Mouse (Mus musculus) kidney, embryonic 15.5 days (tissue): ENCODE measurements at regions not wholly inside any gene's neighbourhood (a gene's known extent, or its start where the extent isn't known, plus 50 kb on each side); places are given as distances from the start of the nearest gene placed in this dataset.

Experiments
- ATAC-seq: fragments of 200-750 bp; cut with Nextera tagmentation; replicated peaks from 2 replicates; pipeline ENCODE4 v1.8.0; 2017; ENCODE audit warnings: moderate TSS enrichment; ENCODE audit not compliant: low FRiP score
- H3K27ac ChIP-seq: fragments of 300-500 bp; sonication (generic); 2 replicates; pipeline ENCODE4 v1.5.1; 2015; ENCODE audit warnings: mild to moderate bottlenecking, inconsistent platforms
- H3K27me3 ChIP-seq: fragments of 300-500 bp; sonication (generic); 2 replicates; pipeline ENCODE4 v1.6.1; 2015; ENCODE audit warnings: inconsistent platforms
- H3K36me3 ChIP-seq: fragments of 300-500 bp; sonication (generic); 2 replicates; pipeline ENCODE4 v1.6.1; 2015; ENCODE audit warnings: inconsistent platforms
- H3K4me1 ChIP-seq: fragments of 300-500 bp; sonication (generic); 2 replicates; pipeline ENCODE4 v1.6.1; 2015; ENCODE audit warnings: inconsistent platforms
- H3K4me2 ChIP-seq: fragments of 300-500 bp; sonication (generic); 2 replicates; pipeline ENCODE4 v1.6.1; 2015; ENCODE audit warnings: moderate library complexity, mild to moderate bottlenecking, inconsistent platforms
- H3K4me3 ChIP-seq: fragments of 300-500 bp; sonication (generic); replicated peaks from 2 replicates; pipeline ENCODE4 v1.5.1; 2015; ENCODE audit warnings: mild to moderate bottlenecking, inconsistent platforms
- H3K9ac ChIP-seq: fragments of 300-500 bp; sonication (generic); 2 replicates; pipeline ENCODE4 v1.6.1; 2015; ENCODE audit warnings: mild to moderate bottlenecking, inconsistent platforms
- H3K9me3 ChIP-seq: fragments of 300-500 bp; sonication (generic); replicated peaks from 2 replicates; pipeline ENCODE4 v1.6.1; 2016; ENCODE audit warnings: inconsistent platforms
- WGBS: fragments of 180-500 bp; shearing (Covaris S2); methylation state at CpG from one replicate; pipeline ENCODE4 v1.1.7; 2015; ENCODE audit warnings: mixed read lengths; 5-methylcytosine and 5-hydroxymethylcytosine counted together

DNA sequence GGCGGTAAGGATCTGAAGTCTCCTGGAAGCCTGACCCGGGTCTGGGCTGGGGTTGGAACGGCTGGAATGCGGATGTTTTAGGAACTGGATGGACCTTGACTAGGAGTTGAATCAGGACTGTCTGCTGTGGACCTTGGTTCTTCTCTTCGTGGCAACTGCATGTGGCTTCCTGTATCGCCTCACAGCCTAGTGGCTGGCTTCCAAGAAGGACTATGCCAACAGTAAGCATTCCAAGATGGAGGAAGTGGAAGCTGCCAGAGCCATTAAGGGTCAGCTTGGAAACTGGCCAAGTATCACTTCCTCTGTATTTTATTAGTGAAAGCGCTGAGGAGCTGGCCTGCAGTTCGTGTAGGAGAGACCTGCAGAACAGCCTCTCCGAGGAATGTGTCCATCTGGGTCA, 98.4 kb upstream of the Galnt15 start:
- H3K36me3 ChIP-seq, result no peaks in the 10 kb centered on the region
- no peak overlapping the region for H3K4me3 ChIP-seq
- peak overlapping the region; percentile 71 for H3K27ac ChIP-seq
- H3K27me3 ChIP-seq, result no peaks in the 10 kb centered on the region
- peaks cover 33% of the 10 kb centered on the region for H3K4me1 ChIP-seq
- H3K4me2 ChIP-seq, result no peak overlapping the region
- H3K9me3 ChIP-seq, result no peaks in the 10 kb centered on the region
- no peak overlapping the region for H3K9ac ChIP-seq
- 52% methylated on average over 9 of the region's 9 CpGs for WGBS
- 0 out of 2 replicates have a peak, but pooled peaks have one; percentile 37 for ATAC-seq

DNA sequence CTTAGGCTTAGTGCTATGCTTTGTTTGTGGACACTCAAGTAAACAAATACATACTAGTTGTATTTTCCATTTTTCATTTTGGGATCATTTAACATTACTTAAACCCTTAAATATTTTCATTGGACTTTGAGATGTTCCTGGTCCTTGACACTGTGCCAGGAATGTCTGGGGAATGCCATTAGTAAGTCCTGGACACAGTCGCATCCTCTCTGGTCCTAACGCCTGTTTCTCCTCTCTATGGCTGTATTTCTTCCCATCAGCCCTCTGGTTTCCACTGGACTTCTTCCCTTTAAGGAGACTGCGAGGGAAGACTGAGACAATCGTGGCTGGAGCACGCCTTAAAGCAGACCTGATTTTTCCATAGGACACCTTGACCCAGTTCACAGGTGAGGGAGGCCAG, 96.8 kb upstream of the Galnt15 start:
- Histone ChIP-seq H3K4me1 (peaks cover 33% of the 10 kb centered on the region), H3K4me3 (no peak overlapping the region), H3K9me3 (no peaks in the 10 kb centered on the region), H3K27me3 (no peaks in the 10 kb centered on the region), H3K27ac (no peak overlapping the region), H3K9ac (no peak overlapping the region), H3K4me2 (no peak overlapping the region), H3K36me3 (no peaks in the 10 kb centered on the region)
- ATAC-seq, result no peak
- 80% methylated on average over 5 of the region's 5 CpGs for WGBS

DNA sequence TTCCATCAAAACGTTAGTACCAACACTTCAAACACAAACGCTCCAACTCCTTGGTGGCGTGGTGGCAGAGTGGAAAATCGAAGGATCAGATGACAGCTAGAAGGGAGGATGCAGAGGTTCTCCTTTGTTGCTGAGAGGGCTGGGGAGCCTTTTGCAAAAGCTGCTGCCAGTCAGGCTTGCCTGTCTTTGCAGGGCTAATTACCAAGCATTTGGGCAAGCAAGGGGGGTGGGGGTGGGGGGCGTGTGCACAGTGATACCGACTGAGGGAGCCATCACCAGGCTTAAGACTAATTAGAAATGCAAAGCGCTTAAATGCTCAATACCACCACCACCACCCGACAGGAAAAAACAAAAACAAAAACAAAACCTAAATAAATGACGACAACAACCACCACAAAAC, 95.3 kb upstream of the Galnt15 start:
- Histone ChIP-seq H3K4me2 (peak overlapping the region; percentile 71), H3K4me3 (peak overlapping the region; percentile 45), H3K27ac (peak overlapping the region; percentile 62; the same call in 1 of the 2 replicates), H3K9ac (0 out of 2 replicates have a peak overlapping the region, but pooled peaks have one; percentile 23), H3K4me1 (peaks cover 33% of the 10 kb centered on the region), H3K27me3 (no peaks in the 10 kb centered on the region), H3K36me3 (no peaks in the 10 kb centered on the region), H3K9me3 (no peaks in the 10 kb centered on the region)
- WGBS, result 4% methylated on average over 9 of the region's 9 CpGs
- ATAC-seq, result no peak

DNA sequence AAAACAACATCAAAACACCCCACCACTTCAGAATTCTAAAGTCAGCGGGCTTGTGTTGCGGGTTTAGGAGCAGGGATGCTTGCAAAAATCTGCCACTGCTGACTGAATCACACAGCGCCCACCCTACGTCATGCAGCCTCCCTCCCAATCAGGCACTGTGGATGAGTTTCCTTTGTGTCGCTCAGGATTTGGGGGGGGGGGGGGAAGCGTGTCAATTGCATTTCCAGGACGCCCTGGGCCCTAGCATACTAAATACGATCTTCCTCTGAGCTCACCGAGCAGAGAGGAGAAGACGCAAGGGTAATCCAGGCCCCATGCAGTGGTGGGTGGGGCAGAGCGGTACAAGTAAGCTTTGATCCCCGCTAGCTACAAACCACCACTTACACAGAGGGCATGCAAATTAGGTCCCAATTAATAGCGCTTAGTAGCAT, 94.9 kb upstream of the Galnt15 start:
- peak overlapping the region; percentile 71 for H3K4me2 ChIP-seq
- no peaks in the 10 kb centered on the region for H3K9me3 ChIP-seq
- H3K9ac ChIP-seq, result peak overlapping the region; percentile 26; the same call in 1 of the 2 replicates
- no peaks in the 10 kb centered on the region for H3K36me3 ChIP-seq
- H3K27ac ChIP-seq, result peak overlapping the region; percentile 62; the same call in 1 of the 2 replicates
- 2% methylated on average over 13 of the region's 13 CpGs for WGBS
- peaks cover 33% of the 10 kb centered on the region for H3K4me1 ChIP-seq
- peak overlapping the region; percentile 45 for H3K4me3 ChIP-seq
- peak; percentile 83 for ATAC-seq
- H3K27me3 ChIP-seq, result no peaks in the 10 kb centered on the region

DNA sequence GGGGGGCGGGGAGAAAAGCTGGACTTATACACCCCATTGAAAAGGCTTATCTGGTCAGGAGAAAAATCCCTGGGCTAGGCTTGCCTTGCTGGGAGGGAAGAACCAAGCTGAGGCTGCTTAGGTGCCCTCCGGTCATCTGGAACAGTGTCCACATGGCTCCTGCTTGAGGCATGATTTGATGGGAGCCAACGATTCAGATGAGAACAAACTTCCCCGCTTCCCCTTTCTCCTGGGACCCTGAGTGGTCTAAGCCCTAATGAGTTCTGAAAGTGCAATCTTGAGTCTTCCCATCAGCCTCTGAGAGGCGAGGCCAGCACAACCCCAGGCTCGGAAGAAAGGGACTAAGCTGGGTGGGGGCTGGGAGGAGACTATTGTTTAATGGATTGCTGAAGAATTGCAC, 94.5 kb upstream of the Galnt15 start:
- no peaks in the 10 kb centered on the region for H3K36me3 ChIP-seq
- H3K27me3 ChIP-seq, result no peaks in the 10 kb centered on the region
- peak overlapping the region; percentile 45 for H3K4me3 ChIP-seq
- H3K9me3 ChIP-seq, result no peaks in the 10 kb centered on the region
- 0 out of 2 replicates have a peak overlapping the region, but pooled peaks have one; percentile 44 for H3K9ac ChIP-seq
- ATAC-seq, result peak; percentile 52
- peak overlapping the region; percentile 62 for H3K27ac ChIP-seq
- peak overlapping the region; percentile 71 for H3K4me2 ChIP-seq
- WGBS, result 0% methylated on average over 5 of the region's 6 CpGs
- peaks cover 31% of the 10 kb centered on the region for H3K4me1 ChIP-seq

DNA sequence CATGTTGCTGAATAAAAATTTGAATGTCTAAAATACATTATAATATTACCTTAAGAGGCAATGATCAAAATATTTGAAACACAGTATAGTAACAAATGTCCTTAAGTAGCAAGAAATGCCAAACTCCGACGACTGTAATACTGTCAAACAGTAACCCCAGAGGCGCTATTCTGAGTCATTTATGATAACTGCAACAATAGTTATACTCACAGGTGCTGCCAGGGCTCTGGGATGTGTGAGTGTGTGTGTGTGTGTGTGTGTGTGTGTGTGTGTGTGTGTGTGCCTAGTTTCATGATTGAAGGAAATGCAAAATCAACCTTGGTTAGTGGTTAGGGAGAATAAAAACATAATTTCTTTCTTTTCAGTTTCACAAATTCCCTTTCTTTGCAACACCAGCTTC, 94.0 kb upstream of the Galnt15 start:
- Histone ChIP-seq H3K9me3 (no peaks in the 10 kb centered on the region), H3K36me3 (no peaks in the 10 kb centered on the region), H3K9ac (0 out of 2 replicates have a peak overlapping the region, but pooled peaks have one; percentile 44), H3K27ac (0 out of 2 replicates have a peak overlapping the region, but pooled peaks have one; percentile 62), H3K4me1 (peaks cover 30% of the 10 kb centered on the region), H3K4me2 (peak overlapping the region; percentile 71), H3K27me3 (no peaks in the 10 kb centered on the region), H3K4me3 (peak overlapping the region; percentile 45; the same call in 1 of the 2 replicates)
- ATAC-seq, result no peak
- 19% methylated on average over 3 of the region's 3 CpGs for WGBS

DNA sequence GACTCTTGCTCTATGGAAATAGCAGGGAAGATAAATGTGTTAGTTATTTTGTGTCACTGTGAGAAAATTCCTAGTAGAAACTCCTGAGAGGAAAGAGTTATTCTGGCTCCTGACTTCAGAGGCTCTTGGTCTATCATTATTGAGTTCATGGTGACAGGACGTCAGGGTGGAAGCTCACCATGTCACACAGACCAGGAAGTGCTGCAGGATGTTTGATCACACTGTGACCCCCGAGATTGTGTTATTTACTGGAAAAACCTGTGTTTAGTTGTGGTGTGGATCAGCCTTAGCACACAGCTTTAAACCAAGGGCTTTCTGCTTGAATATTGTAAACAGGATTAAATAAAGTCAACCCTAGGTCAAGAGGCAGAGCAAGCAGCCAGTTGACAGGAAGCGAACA, 93.4 kb upstream of the Galnt15 start:
- H3K36me3 ChIP-seq, result no peaks in the 10 kb centered on the region
- 53% methylated on average over 3 of the region's 3 CpGs for WGBS

DNA sequence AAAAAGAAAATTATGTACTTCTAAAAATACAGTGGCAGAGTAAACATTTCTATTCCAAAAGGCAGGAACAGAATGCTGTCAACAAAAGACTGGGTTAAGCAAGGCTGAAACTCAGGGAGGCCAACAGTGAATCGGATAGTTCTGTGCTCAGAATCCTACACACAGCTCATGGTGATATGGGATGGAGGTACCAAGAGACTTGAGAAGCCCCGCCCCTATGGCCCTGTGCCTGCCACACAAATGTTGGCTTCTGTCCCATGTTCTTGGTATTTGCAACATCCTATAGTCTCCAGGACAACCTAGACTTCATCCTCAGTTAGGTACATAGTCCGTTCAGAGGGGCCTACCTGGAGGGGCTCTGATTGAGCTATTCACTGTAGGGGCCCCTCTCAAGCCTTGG, 92.2 kb upstream of the Galnt15 start:
- H3K4me3 ChIP-seq, result no peak overlapping the region
- no peaks in the 10 kb centered on the region for H3K36me3 ChIP-seq
- H3K27me3 ChIP-seq, result no peaks in the 10 kb centered on the region
- no peak for ATAC-seq
- WGBS, result 87% methylated on average over 3 of the region's 3 CpGs
- no peak overlapping the region for H3K9ac ChIP-seq
- no peaks in the 10 kb centered on the region for H3K9me3 ChIP-seq
- H3K27ac ChIP-seq, result no peak overlapping the region
- H3K4me2 ChIP-seq, result no peak overlapping the region
- peaks cover 20% of the 10 kb centered on the region for H3K4me1 ChIP-seq

More for the DNA sequence above, 93.4 kb upstream of the Galnt15 start:
- Histone ChIP-seq H3K9me3 (no peaks in the 10 kb centered on the region), H3K4me3 (no peak overlapping the region), H3K27ac (no peak overlapping the region), H3K4me2 (no peak overlapping the region), H3K27me3 (no peaks in the 10 kb centered on the region), H3K9ac (no peak overlapping the region), H3K4me1 (peaks cover 27% of the 10 kb centered on the region)
- ATAC-seq, result no peak

DNA sequence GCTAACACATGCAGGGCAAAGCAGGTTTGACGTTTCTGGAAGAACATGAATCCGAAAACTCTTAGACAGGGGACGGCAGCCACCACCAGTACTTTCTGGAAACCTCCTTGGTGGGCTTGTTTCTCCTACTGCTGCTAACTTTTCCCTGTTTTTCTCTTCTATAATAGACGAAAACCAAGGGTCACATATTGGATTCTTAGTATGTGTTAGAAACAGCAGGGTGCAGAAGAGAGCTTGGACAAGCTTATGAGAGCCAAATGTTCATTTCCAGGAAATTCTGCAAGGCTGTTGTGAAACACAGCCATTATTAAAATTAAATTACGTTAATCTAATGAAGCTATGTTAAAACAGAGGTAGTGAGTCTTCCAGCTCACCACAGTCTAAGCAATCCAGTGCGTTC, 87.9 kb upstream of the Galnt15 start:
- Histone ChIP-seq H3K9me3 (no peaks in the 10 kb centered on the region), H3K9ac (no peak overlapping the region), H3K4me2 (no peak overlapping the region), H3K4me1 (no peaks in the 10 kb centered on the region), H3K36me3 (no peaks in the 10 kb centered on the region), H3K27me3 (no peaks in the 10 kb centered on the region), H3K27ac (no peak overlapping the region), H3K4me3 (no peak overlapping the region)
- no peak for ATAC-seq
- 82% methylated on average over 6 of the region's 6 CpGs for WGBS

DNA sequence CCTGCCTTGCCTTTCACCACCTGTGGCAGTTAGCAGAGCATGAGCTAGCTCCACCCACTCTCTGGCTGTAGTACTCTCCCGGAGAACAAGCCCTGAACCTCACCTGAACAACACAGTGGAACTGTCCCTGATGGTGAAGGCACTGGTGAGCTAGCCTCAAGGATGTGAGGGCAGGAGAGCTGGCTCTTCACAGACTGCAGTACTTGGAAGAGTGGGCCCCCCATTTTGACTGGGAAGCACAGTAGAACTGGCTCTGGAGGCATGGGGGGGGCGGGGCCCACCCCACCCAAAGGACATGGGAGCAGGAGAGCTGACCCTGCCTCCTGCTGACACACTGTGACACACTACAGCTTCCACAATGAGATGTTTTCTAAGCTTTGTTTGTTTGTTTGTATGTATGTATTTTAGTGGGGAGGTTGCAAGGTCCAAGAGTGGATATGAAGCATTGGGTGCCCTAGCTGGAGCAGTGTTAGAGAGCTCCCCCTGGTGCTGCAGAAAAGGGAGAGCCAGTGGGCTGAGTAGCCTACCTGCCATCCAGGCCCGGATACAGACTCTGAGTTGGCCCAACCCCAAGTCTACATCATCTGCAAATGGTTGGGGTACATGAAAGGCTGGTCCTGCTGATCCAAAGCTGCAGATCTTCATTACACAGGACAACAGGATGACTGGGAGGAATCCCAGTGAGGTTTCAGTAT, 86.4 kb upstream of the Galnt15 start:
- Histone ChIP-seq H3K27ac (no peak overlapping the region), H3K9ac (no peak overlapping the region), H3K4me2 (no peak overlapping the region), H3K4me3 (no peak overlapping the region), H3K9me3 (no peaks in the 10 kb centered on the region), H3K27me3 (no peaks in the 10 kb centered on the region), H3K4me1 (no peaks in the 10 kb centered on the region), H3K36me3 (no peaks in the 10 kb centered on the region)
- no peak for ATAC-seq
- 57% methylated on average over 3 of the region's 3 CpGs for WGBS

DNA sequence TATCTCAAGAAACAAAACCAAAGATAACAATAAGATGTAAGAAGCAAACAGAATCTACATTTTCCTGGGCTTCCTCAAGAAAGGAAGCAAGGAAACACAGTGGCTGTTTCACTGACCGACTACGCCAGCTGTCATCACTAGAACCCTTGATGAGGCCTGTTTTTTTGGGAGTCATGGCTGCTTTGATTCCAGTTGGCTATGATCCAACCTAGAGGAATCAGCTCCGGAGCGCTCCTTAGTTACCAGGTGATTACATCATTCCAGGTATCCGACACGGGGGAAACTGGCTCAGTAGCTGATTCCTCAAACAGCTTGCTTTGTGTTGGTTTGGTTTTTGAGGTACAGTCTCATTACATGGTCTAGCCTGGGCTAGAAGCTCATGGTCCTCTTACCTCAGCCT, 84.1 kb upstream of the Galnt15 start:
- Histone ChIP-seq H3K4me1 (no peaks in the 10 kb centered on the region), H3K27ac (no peak overlapping the region), H3K4me3 (no peak overlapping the region), H3K9me3 (no peaks in the 10 kb centered on the region), H3K27me3 (no peaks in the 10 kb centered on the region), H3K4me2 (no peak overlapping the region), H3K9ac (no peak overlapping the region), H3K36me3 (no peaks in the 10 kb centered on the region)
- ATAC-seq, result no peak
- 88% methylated on average over 6 of the region's 6 CpGs for WGBS

DNA sequence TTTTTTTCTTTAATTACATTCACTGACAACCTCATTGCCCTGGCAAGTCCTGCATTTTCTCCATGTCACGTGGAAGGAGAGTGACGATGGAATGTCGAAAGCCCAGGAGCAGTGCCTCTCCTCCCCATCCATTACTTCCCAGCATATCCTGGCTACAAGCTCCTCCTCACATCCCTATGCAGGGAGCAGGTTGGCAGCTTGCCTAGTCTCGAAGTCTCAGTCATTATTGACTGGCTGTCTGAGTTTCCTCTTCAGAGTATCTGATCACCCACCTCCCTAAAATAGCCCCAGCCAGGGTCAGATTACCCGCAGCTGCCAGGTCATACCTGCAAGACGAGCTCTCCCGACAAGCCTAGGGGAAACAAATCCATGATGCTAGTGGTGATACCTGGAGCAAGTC, 83.7 kb upstream of the Galnt15 start:
- Histone ChIP-seq H3K4me2 (no peak overlapping the region), H3K27ac (no peak overlapping the region), H3K4me1 (no peaks in the 10 kb centered on the region), H3K9me3 (no peaks in the 10 kb centered on the region), H3K36me3 (no peaks in the 10 kb centered on the region), H3K27me3 (no peaks in the 10 kb centered on the region), H3K9ac (no peak overlapping the region), H3K4me3 (no peak overlapping the region)
- ATAC-seq, result no peak
- 43% methylated on average over 7 of the region's 7 CpGs for WGBS

DNA sequence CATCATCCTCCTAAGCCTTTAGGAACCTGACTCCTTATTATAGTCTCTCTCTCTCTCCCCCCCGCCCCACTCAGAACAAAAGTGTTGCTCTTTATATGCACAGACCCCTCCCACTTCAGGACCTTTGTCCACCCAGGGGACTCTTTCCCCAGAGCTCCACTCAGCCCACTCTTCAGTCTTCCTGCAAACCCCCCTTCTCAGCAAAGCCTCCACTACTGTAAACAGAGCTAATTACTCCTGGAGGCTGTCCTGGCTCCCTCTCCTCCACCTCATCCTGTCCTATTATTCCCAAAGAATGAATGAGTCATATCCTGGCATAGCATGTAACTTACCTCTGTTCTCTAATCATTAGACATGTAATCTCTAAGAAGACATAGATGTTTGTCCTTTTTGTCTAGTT, 82.8 kb upstream of the Galnt15 start:
- H3K27ac ChIP-seq, result no peak overlapping the region
- no peak overlapping the region for H3K4me2 ChIP-seq
- no peaks in the 10 kb centered on the region for H3K36me3 ChIP-seq
- no peaks in the 10 kb centered on the region for H3K4me1 ChIP-seq
- no peaks in the 10 kb centered on the region for H3K9me3 ChIP-seq
- H3K4me3 ChIP-seq, result no peak overlapping the region
- no peaks in the 10 kb centered on the region for H3K27me3 ChIP-seq
- WGBS, result 56% methylated on average over 1 of the region's 1 CpGs
- no peak for ATAC-seq
- H3K9ac ChIP-seq, result no peak overlapping the region
